Mouse (Mus musculus): ENCODE measurements around the gene Olfr124. TPM values are rescaled to one million over a fixed set of nuclear protein-coding genes. Genes with fewer than 3 reads are reported as not detected.

The Olfr124 gene
- not detected for total RNA-seq (2021)

DNA sequence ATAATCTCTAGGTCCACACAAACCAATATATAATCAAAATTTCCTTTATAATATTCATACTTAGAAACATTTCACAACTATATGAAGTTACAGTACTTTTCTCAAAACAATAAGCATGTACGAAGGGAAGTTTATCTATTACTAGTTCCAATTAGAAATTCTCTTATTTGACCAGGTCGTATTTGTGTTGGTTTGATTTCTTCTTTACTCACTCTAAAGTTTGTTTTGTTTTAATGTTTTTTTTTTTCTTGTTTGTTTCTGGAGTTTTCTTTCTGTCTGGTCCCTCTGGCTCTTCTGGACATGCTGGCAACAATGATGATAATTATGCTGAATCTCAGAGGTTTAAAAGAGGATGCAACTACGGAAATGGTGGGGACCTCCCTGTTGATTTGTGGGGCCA is at the start of gene Olfr124:
TSS of gene Olfr124 (plus strand) at position 301 of the 400 bp plus-strand sequence.
- DNase-seq (ENCODE audit: low spot score) = no peak
- intact Hi-C loops (cut with DNase I) = no loop called here

DNA sequence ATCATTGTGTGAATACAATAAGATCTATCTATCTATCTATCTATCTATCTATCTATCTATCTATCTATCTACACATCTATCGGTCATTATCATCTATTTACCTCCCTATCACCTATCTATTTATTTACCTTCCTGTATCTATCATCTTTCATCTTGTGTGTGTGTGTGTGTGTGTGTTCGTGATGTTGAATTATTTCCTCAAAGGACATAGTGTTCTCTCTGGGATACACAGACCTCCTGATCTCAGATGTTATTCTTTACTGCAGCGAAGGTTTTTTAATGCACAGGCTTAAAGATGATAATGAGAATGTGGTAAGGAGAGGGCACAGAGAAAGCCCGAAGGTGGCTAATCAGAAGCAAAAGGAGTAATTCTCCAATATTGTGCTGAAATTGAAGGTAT is 31.4 kb upstream of the Olfr124 start, which contains the start of gene Olfr122:
TSS of gene Olfr122 (plus strand) at position 301 of the 400 bp plus-strand sequence.
- intact Hi-C loops (cut with DNase I) = no loop called here
- DNase-seq (ENCODE audit: low spot score) = no peak

DNA sequence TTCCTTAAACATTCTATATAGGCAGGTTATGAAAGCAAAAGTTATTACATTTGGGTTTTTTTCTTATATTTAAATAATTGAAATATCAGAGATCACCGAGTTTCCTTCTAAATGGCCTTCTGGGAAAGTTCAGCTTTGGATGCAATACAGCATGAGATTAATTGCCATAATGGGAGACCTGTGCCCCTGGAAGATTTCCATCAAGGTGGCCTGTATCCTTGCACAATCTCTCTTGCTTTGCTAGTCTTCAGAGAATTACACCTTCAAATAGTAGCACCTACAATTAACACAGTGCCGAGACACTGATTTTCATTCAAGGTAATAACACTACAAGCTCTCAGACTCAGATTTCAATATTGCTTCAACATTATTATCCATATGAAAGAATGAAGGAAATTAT is 6.5 kb upstream of the Olfr124 start, which contains the start of gene Olfr123:
TSS of gene Olfr123 (plus strand) at position 301 of the 400 bp plus-strand sequence.
- intact Hi-C loops (cut with DNase I) = no loop called here
- no peak for DNase-seq (ENCODE audit: low spot score)

DNA sequence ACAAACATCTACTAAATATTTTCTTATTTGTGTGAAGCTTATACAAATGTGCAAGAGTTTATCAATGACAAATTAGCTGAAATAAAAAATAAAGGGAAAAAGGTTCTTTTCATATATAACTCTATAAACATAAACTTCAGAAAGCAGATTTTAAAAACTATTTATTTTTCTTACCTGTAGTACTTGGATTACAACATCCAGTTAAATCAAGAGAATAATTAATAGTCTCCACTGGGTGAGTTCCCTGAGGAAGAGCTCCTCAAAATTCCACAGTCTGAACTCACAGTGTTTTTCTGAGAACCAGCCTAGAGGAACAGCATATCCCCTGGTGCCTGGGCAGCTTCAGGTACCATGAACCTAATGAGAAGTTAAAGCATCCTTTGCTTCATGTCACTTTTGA is 33.0 kb downstream of the Olfr124 start, which contains the start of gene Olfr125:
TSS of gene Olfr125 (plus strand) at position 301 of the 400 bp plus-strand sequence.
- DNase-seq (ENCODE audit: low spot score) = no peak

DNA sequence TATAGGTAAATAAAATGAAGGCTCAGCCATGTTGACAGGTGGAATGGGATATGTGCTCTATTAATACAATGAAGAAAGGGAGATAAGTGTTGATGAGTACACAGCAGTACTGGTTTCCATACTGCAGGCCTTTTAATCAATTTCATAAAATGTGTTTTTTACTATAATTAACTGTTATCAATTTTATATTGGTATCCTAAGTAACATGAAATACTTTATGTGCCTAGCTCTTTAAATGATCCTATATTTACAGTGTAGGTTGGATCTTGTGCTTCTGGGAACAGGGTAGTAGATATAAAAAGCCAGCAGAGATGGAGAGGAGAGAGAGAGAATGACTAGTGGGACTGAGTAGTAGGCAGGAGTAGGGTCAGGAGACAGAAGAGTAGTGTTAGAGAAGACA is 47.5 kb downstream of the Olfr124 start, which contains the start of gene Olfr126:
TSS of gene Olfr126 (plus strand) at position 301 of the 400 bp plus-strand sequence.
- intact Hi-C loops (cut with DNase I) = no loop called here
- no peak for DNase-seq (ENCODE audit: low spot score)

More for the DNA sequence above, 33.0 kb downstream of the Olfr124 start, which contains the start of gene Olfr125:
- intact Hi-C loops (cut with DNase I) = no loop called here

Other genes with a start within 250 kb of the Olfr124 start
- not detected for gene Olfr112, start 230.4 kb upstream of the Olfr124 start, total RNA-seq (2021)
- gene Olfr113, start 222.2 kb upstream of the Olfr124 start, total RNA-seq (2021) = not detected
- not detected for gene Olfr114, start 207.1 kb upstream of the Olfr124 start, total RNA-seq (2021)
- not detected for gene Olfr115, start 172.8 kb upstream of the Olfr124 start, total RNA-seq (2021)
- not detected for gene Olfr116, start 172.7 kb upstream of the Olfr124 start, total RNA-seq (2021)
- not detected for gene Olfr117, start 136.1 kb upstream of the Olfr124 start, total RNA-seq (2021)
- gene Olfr118, start 132.9 kb upstream of the Olfr124 start, total RNA-seq (2021) = not detected
- not detected for gene Olfr119, start 103.3 kb upstream of the Olfr124 start, total RNA-seq (2021)
- gene Olfr120, start 78.1 kb upstream of the Olfr124 start, total RNA-seq (2021) = not detected
- gene Olfr121, start 51.0 kb upstream of the Olfr124 start, total RNA-seq (2021) = not detected
- not detected for gene Olfr122, start 31.3 kb upstream of the Olfr124 start, total RNA-seq (2021)
- gene Olfr123, start 6.4 kb upstream of the Olfr124 start, total RNA-seq (2021) = not detected
- not detected for gene Olfr125, start 33.1 kb downstream of the Olfr124 start, total RNA-seq (2021)
- not detected for gene Olfr126, start 47.6 kb downstream of the Olfr124 start, total RNA-seq (2021)
- not detected for gene Olfr127, start 100.5 kb downstream of the Olfr124 start, total RNA-seq (2021)
- gene Olfr128, start 120.7 kb downstream of the Olfr124 start, total RNA-seq (2021) = not detected
- gene Olfr761, start 153.2 kb downstream of the Olfr124 start, total RNA-seq (2021) = not detected